Comparison of ENCODE assay signal across 24 mouse cellular contexts in the genomic region with DNA sequence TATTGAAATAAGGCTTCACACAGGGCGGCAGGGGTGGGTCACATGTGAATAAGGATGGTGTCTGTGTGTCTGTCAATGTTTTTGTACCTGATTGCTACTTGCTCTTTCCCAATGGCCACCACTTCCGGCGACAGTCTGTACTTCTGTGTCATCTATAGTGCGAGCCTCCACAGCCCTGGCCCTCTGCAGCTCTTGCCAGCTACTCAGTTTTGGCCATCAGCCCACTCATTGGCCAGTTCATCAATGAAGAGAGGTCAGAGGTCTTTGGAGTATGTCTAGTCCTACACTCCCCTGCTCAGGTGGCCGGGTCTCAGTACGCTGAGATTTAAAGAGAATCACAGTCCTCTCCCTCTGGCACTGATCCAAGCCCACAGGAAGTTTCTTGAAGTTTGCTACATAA.
"Had no signal": no experiment of that assay in that cellular context is flagged by ENCODE, and none has a peak within 500 bp of the region (broad histone marks: within the 10 kb centered on the region; RNA-seq: fewer than 3 reads in every experiment).

No protein-coding gene starts in this region.

- H3K27me3 ChIP-seq: heart, embryonic 12.5 days; intestine, embryonic 15.5 days; liver, embryonic 13.5 days had no signal

- H3K9ac ChIP-seq: heart, embryonic 12.5 days; hindbrain, embryonic 12.5 days; hindbrain, embryonic 14.5 days; intestine, embryonic 15.5 days; limb, embryonic 12.5 days; liver, embryonic 13.5 days had no signal

- DNase-seq: gastrocnemius, adult 2 months; gastrocnemius, postnatal 10 days; gastrocnemius, postnatal 25 days; heart, postnatal 10 days; heart, postnatal 4 days; kidney, adult 18-20 months; kidney, adult 8-10 months; kidney, postnatal 10 days; kidney, postnatal 25 days; kidney, postnatal 4 days; liver, embryonic 13.5 days had no signal

- H3K9me3 ChIP-seq: heart, embryonic 10.5 days; heart, embryonic 12.5 days; hindbrain, embryonic 10.5 days; hindbrain, embryonic 12.5 days; intestine, embryonic 15.5 days; limb, embryonic 10.5 days; limb, embryonic 12.5 days; liver, embryonic 13.5 days had no signal

- H3K4me2 ChIP-seq: heart, embryonic 12.5 days; hindbrain, embryonic 12.5 days; hindbrain, embryonic 14.5 days; intestine, embryonic 15.5 days; limb, embryonic 12.5 days; liver, embryonic 13.5 days had no signal

- H3K4me1 ChIP-seq: heart, embryonic 10.5 days; heart, embryonic 12.5 days; hindbrain, embryonic 12.5 days; intestine, embryonic 15.5 days; limb, embryonic 10.5 days; limb, embryonic 12.5 days; liver, embryonic 13.5 days had no signal

- H3K4me3 ChIP-seq: gastrocnemius, adult 2 months; heart, embryonic 10.5 days; heart, embryonic 12.5 days; hindbrain, embryonic 10.5 days; hindbrain, embryonic 12.5 days; intestine, embryonic 15.5 days; layer of hippocampus, adult 2 months; left cerebral cortex, adult 2 months; limb, embryonic 10.5 days; limb, embryonic 12.5 days; liver, embryonic 13.5 days had no signal

- H3K36me3 ChIP-seq: heart, embryonic 10.5 days; heart, embryonic 12.5 days; hindbrain, embryonic 10.5 days; hindbrain, embryonic 12.5 days; intestine, embryonic 15.5 days; limb, embryonic 10.5 days; limb, embryonic 12.5 days; liver, embryonic 13.5 days had no signal

- ATAC-seq: hindbrain, embryonic 16.5 days; inflammation-experienced regulatory T-cells, adult 6 months; intestine, embryonic 15.5 days; intestine, postnatal 0 days had no signal

- H3K27ac ChIP-seq: gastrocnemius, adult 2 months; heart, embryonic 10.5 days; hindbrain, embryonic 10.5 days; hindbrain, embryonic 12.5 days; hindbrain, embryonic 14.5 days; intestine, embryonic 15.5 days; layer of hippocampus, adult 2 months; left cerebral cortex, adult 2 months; limb, embryonic 10.5 days; limb, embryonic 12.5 days; liver, embryonic 13.5 days had no signal
